Mouse (Mus musculus): ENCODE results near the gene Gm20388. TPM values are rescaled to one million over a fixed set of nuclear protein-coding genes. Genes with fewer than 3 reads are reported as not detected.

Gm20388 gene
- polyA plus RNA-seq, 1 experiment from 2014 or later, result not detected

GRCm38 (mm10) chr8:124248688-124249087 lies 4338.0 kb downstream of the Gm20388 start:
- Histone ChIP-seq H3K4me1 (replicated peaks; ENCODE audit: control insufficient read depth, insufficient read depth, low read length) (peaks cover 16% of the 10 kb centered on the region), H3K36me3 (replicated peaks; ENCODE audit: control insufficient read depth, insufficient read depth) (no peaks in the 10 kb centered on the region; the same call in 1 of the 2 replicates), H3K4me3 (replicated peaks; ENCODE audit: low read length) (no peak overlapping the region), H3K4me2 (replicated peaks) (no peak overlapping the region), H3K27ac (no peak overlapping the region), H3K9ac (no peak overlapping the region), H3K27me3 (ENCODE audit: control insufficient read depth, insufficient read depth, low read length) (no peaks in the 10 kb centered on the region), H3K9me3 (ENCODE audit: control insufficient read depth, low read length) (0 out of 2 replicates have a peak, but pooled peaks cover 4% of the 10 kb centered on the region)
- ATAC-seq (ENCODE audit: low FRiP score), result no peak
- DNase-seq (ENCODE audit: low spot score), result no peak
- WGBS, result 98% methylated on average over 6 of the region's 6 CpGs

- Histone ChIP-seq H3K4me1 (replicated peaks; ENCODE audit: control insufficient read depth, insufficient read depth, low read length) (peaks cover 16% of the 10 kb centered on the region), H3K36me3 (replicated peaks; ENCODE audit: control insufficient read depth, insufficient read depth) (no peaks in the 10 kb centered on the region), H3K27me3 (ENCODE audit: control insufficient read depth, insufficient read depth, low read length) (no peaks in the 10 kb centered on the region), H3K4me2 (replicated peaks) (no peak overlapping the region), H3K27ac (no peak overlapping the region), H3K9ac (no peak overlapping the region), H3K4me3 (replicated peaks; ENCODE audit: low read length) (no peak overlapping the region), H3K9me3 (ENCODE audit: control insufficient read depth, low read length) (no peaks in the 10 kb centered on the region)
- ATAC-seq (ENCODE audit: low FRiP score), result no peak
- 38% methylated on average over 3 of the region's 3 CpGs for WGBS
- DNase-seq (ENCODE audit: low spot score), result no peak
Measured at GRCm38 (mm10) chr8:124250255-124250654, 4339.6 kb downstream of the Gm20388 start.

- H3K36me3 ChIP-seq (replicated peaks; ENCODE audit: control insufficient read depth, insufficient read depth), result no peaks in the 10 kb centered on the region
- no peaks in the 10 kb centered on the region for H3K9me3 ChIP-seq (ENCODE audit: control insufficient read depth, low read length)
- peaks cover 16% of the 10 kb centered on the region for H3K4me1 ChIP-seq (replicated peaks; ENCODE audit: control insufficient read depth, insufficient read depth, low read length)
- ATAC-seq (ENCODE audit: low FRiP score) (no peak), DNase-seq (ENCODE audit: low spot score) (no peak)
- no peak overlapping the region for H3K4me3 ChIP-seq (replicated peaks; ENCODE audit: low read length)
- 22% methylated on average over 4 of the region's 4 CpGs for WGBS
- H3K9ac ChIP-seq, result no peak overlapping the region
- H3K4me2 ChIP-seq (replicated peaks), result no peak overlapping the region
- no peaks in the 10 kb centered on the region for H3K27me3 ChIP-seq (ENCODE audit: control insufficient read depth, insufficient read depth, low read length)
- no peak overlapping the region for H3K27ac ChIP-seq
Measured at GRCm38 (mm10) chr8:124250785-124251184, 4340.1 kb downstream of the Gm20388 start.

GRCm38 (mm10) chr8:124252533-124252950 lies 4341.9 kb downstream of the Gm20388 start:
- H3K36me3 ChIP-seq (replicated peaks; ENCODE audit: control insufficient read depth, insufficient read depth), result no peaks in the 10 kb centered on the region
- H3K27ac ChIP-seq, result no peak overlapping the region
- 93% methylated on average over 5 of the region's 5 CpGs for WGBS
- H3K4me3 ChIP-seq (replicated peaks; ENCODE audit: low read length), result no peak overlapping the region
- H3K4me1 ChIP-seq (replicated peaks; ENCODE audit: control insufficient read depth, insufficient read depth, low read length), result peaks cover 31% of the 10 kb centered on the region
- no peak for DNase-seq (ENCODE audit: low spot score)
- H3K27me3 ChIP-seq (ENCODE audit: control insufficient read depth, insufficient read depth, low read length), result no peaks in the 10 kb centered on the region
- no peak overlapping the region for H3K9ac ChIP-seq
- H3K9me3 ChIP-seq (ENCODE audit: control insufficient read depth, low read length), result no peaks in the 10 kb centered on the region
- H3K4me2 ChIP-seq (replicated peaks), result no peak overlapping the region
- ATAC-seq (ENCODE audit: low FRiP score), result no peak

- no peaks in the 10 kb centered on the region for H3K9me3 ChIP-seq (ENCODE audit: control insufficient read depth, low read length)
- H3K27ac ChIP-seq, result no peak overlapping the region
- H3K9ac ChIP-seq, result no peak overlapping the region
- H3K27me3 ChIP-seq (ENCODE audit: control insufficient read depth, insufficient read depth, low read length), result no peaks in the 10 kb centered on the region
- no peak overlapping the region for H3K4me3 ChIP-seq (replicated peaks; ENCODE audit: low read length)
- no peak overlapping the region for H3K4me2 ChIP-seq (replicated peaks)
- peaks cover 37% of the 10 kb centered on the region for H3K4me1 ChIP-seq (replicated peaks; ENCODE audit: control insufficient read depth, insufficient read depth, low read length)
- DNase-seq (ENCODE audit: low spot score), result no peak
- H3K36me3 ChIP-seq (replicated peaks; ENCODE audit: control insufficient read depth, insufficient read depth), result no peaks in the 10 kb centered on the region
- ATAC-seq (ENCODE audit: low FRiP score), result no peak
- 96% methylated on average over 6 of the region's 6 CpGs for WGBS
Measured at GRCm38 (mm10) chr8:124253939-124254338, 4343.3 kb downstream of the Gm20388 start.

- DNase-seq (ENCODE audit: low spot score) (no peak), ATAC-seq (ENCODE audit: low FRiP score) (no peak)
- H3K4me1 ChIP-seq (replicated peaks; ENCODE audit: control insufficient read depth, insufficient read depth, low read length), result peaks cover 27% of the 10 kb centered on the region
- no peaks in the 10 kb centered on the region for H3K27me3 ChIP-seq (ENCODE audit: control insufficient read depth, insufficient read depth, low read length)
- H3K4me3 ChIP-seq (replicated peaks; ENCODE audit: low read length), result no peak overlapping the region
- 55% methylated on average over 9 of the region's 9 CpGs for WGBS
- no peak overlapping the region for H3K4me2 ChIP-seq (replicated peaks)
- H3K9me3 ChIP-seq (ENCODE audit: control insufficient read depth, low read length), result no peaks in the 10 kb centered on the region
- peak overlapping the region; percentile 55 for H3K27ac ChIP-seq
- H3K36me3 ChIP-seq (replicated peaks; ENCODE audit: control insufficient read depth, insufficient read depth), result no peaks in the 10 kb centered on the region
- peak overlapping the region; percentile 9; the same call in 1 of the 2 replicates for H3K9ac ChIP-seq
Measured at GRCm38 (mm10) chr8:124256841-124257240, 4346.2 kb downstream of the Gm20388 start.

GRCm38 (mm10) chr8:124257363-124257762 lies 4346.7 kb downstream of the Gm20388 start:
- WGBS, result 35% methylated on average over 10 of the region's 10 CpGs
- Histone ChIP-seq H3K9me3 (ENCODE audit: control insufficient read depth, low read length) (no peaks in the 10 kb centered on the region), H3K4me3 (replicated peaks; ENCODE audit: low read length) (no peak overlapping the region), H3K27me3 (ENCODE audit: control insufficient read depth, insufficient read depth, low read length) (no peaks in the 10 kb centered on the region), H3K27ac (peak overlapping the region; percentile 55), H3K4me2 (replicated peaks) (no peak overlapping the region), H3K9ac (0 out of 2 replicates have a peak overlapping the region, but pooled peaks have one; percentile 9), H3K36me3 (replicated peaks; ENCODE audit: control insufficient read depth, insufficient read depth) (no peaks in the 10 kb centered on the region), H3K4me1 (replicated peaks; ENCODE audit: control insufficient read depth, insufficient read depth, low read length) (peaks cover 28% of the 10 kb centered on the region)
- ATAC-seq (ENCODE audit: low FRiP score), result peak; percentile 55; the same call in 1 of the 2 replicates
- DNase-seq (ENCODE audit: low spot score), result peak; percentile 79

- DNase-seq (ENCODE audit: low spot score) (no peak), ATAC-seq (ENCODE audit: low FRiP score) (no peak)
- Histone ChIP-seq H3K9me3 (ENCODE audit: control insufficient read depth, low read length) (no peaks in the 10 kb centered on the region), H3K4me3 (replicated peaks; ENCODE audit: low read length) (no peak overlapping the region), H3K27me3 (ENCODE audit: control insufficient read depth, insufficient read depth, low read length) (no peaks in the 10 kb centered on the region), H3K27ac (no peak overlapping the region), H3K9ac (no peak overlapping the region), H3K4me2 (replicated peaks) (no peak overlapping the region), H3K36me3 (replicated peaks; ENCODE audit: control insufficient read depth, insufficient read depth) (no peaks in the 10 kb centered on the region), H3K4me1 (replicated peaks; ENCODE audit: control insufficient read depth, insufficient read depth, low read length) (peaks cover 46% of the 10 kb centered on the region)
- 89% methylated on average over 4 of the region's 4 CpGs for WGBS
Measured at GRCm38 (mm10) chr8:124259146-124259545, 4348.5 kb downstream of the Gm20388 start.

- Histone ChIP-seq H3K4me1 (replicated peaks; ENCODE audit: control insufficient read depth, insufficient read depth, low read length) (peaks cover 52% of the 10 kb centered on the region), H3K9me3 (ENCODE audit: control insufficient read depth, low read length) (no peaks in the 10 kb centered on the region), H3K4me3 (replicated peaks; ENCODE audit: low read length) (no peak overlapping the region), H3K36me3 (replicated peaks; ENCODE audit: control insufficient read depth, insufficient read depth) (no peaks in the 10 kb centered on the region), H3K9ac (no peak overlapping the region), H3K27me3 (ENCODE audit: control insufficient read depth, insufficient read depth, low read length) (no peaks in the 10 kb centered on the region), H3K27ac (no peak overlapping the region), H3K4me2 (replicated peaks) (no peak overlapping the region)
- ATAC-seq (ENCODE audit: low FRiP score), result no peak
- WGBS, result 61% methylated on average over 6 of the region's 7 CpGs
- DNase-seq (ENCODE audit: low spot score), result no peak
Measured at GRCm38 (mm10) chr8:124259925-124260324, 4349.3 kb downstream of the Gm20388 start.

- no peak overlapping the region for H3K4me3 ChIP-seq (replicated peaks; ENCODE audit: low read length)
- H3K9ac ChIP-seq, result no peak overlapping the region
- peaks cover 56% of the 10 kb centered on the region for H3K4me1 ChIP-seq (replicated peaks; ENCODE audit: control insufficient read depth, insufficient read depth, low read length)
- no peaks in the 10 kb centered on the region for H3K27me3 ChIP-seq (ENCODE audit: control insufficient read depth, insufficient read depth, low read length)
- no peak overlapping the region for H3K4me2 ChIP-seq (replicated peaks)
- WGBS, result 65% methylated on average over 12 of the region's 12 CpGs
- H3K27ac ChIP-seq, result no peak overlapping the region
- ATAC-seq (ENCODE audit: low FRiP score), result no peak
- no peaks in the 10 kb centered on the region for H3K36me3 ChIP-seq (replicated peaks; ENCODE audit: control insufficient read depth, insufficient read depth)
- no peaks in the 10 kb centered on the region for H3K9me3 ChIP-seq (ENCODE audit: control insufficient read depth, low read length)
- no peak for DNase-seq (ENCODE audit: low spot score)
Measured at GRCm38 (mm10) chr8:124260371-124260770, 4349.7 kb downstream of the Gm20388 start.
